Mouse (Mus musculus) C2C12 (cell line): Measurements from ENCODE around the gene Commd1. TPM values are rescaled to one million over a fixed set of nuclear protein-coding genes. Genes with fewer than 3 reads are reported as not detected.

ENCODE experiments used
- H3K27me3 ChIP-seq: one replicate; pipeline ENCODE4 v1.6.1; 2011; ENCODE audit not compliant: control insufficient read depth, insufficient read depth, insufficient read length
- H3K36me3 ChIP-seq: one replicate; pipeline ENCODE4 v1.6.1; 2011; ENCODE audit not compliant: control insufficient read depth, insufficient read depth
- H3K4me3 ChIP-seq: one replicate; pipeline ENCODE4 v1.5.1; 2011; ENCODE audit warnings: mild to moderate bottlenecking, control low read depth; ENCODE audit not compliant: poor library complexity, insufficient read depth, severe bottlenecking
- H3K79me2 ChIP-seq: one replicate; pipeline ENCODE4 v1.6.1; 2011; ENCODE audit not compliant: control insufficient read depth, insufficient read depth
- H3K79me3 ChIP-seq: one replicate; pipeline ENCODE4 v1.6.1; 2011; ENCODE audit warnings: low read depth, control low read depth
- H3ac ChIP-seq: one replicate; pipeline ENCODE3; 2011; ENCODE audit warnings: low read depth; ENCODE audit not compliant: control insufficient read depth, insufficient read length
- CEBPB ChIP-seq: IDR thresholded peaks from one replicate; pipeline ENCODE4 v1.6.1; 2011; ENCODE audit warnings: low read depth, mild to moderate bottlenecking, control low read depth, moderate library complexity
- CTCF ChIP-seq: IDR thresholded peaks from one replicate; pipeline ENCODE4 v1.5.1; 2011; ENCODE audit not compliant: control insufficient read depth, insufficient read depth, insufficient read length
- FOSL1 ChIP-seq: IDR thresholded peaks from one replicate; pipeline ENCODE4 v1.8.0; 2011; ENCODE audit warnings: mild to moderate bottlenecking, low read length; ENCODE audit not compliant: poor library complexity, insufficient read depth, severe bottlenecking
- MAX ChIP-seq: IDR thresholded peaks from one replicate; pipeline ENCODE4 v1.6.1; 2011; ENCODE audit warnings: mild to moderate bottlenecking, control low read depth
- MYOD1 ChIP-seq: IDR thresholded peaks from one replicate; pipeline ENCODE4 v1.6.1; 2011; ENCODE audit warnings: low read depth; ENCODE audit not compliant: control insufficient read depth, insufficient read length
- MYOG ChIP-seq: IDR thresholded peaks from one replicate; pipeline ENCODE4 v1.6.1; 2011; ENCODE audit not compliant: control insufficient read depth, insufficient read length; ENCODE audit errors: extremely low read depth
- USF1 ChIP-seq: IDR thresholded peaks from one replicate; pipeline ENCODE4 v1.6.1; 2011; ENCODE audit warnings: low read depth, mild to moderate bottlenecking, control low read depth, moderate library complexity
- polyA plus RNA-seq: library from polyadenylated mRNA; unstranded; fragments of >200 nt; fragmentation: generic; extraction: Trizol; gene quantifications from one replicate; pipeline ENCODE4 v1.2.1, GENCODE M21; 2012; ENCODE audit warnings: missing spikeins

Commd1 gene
- polyA plus RNA-seq, 1 experiment = 126 TPM

DNA sequence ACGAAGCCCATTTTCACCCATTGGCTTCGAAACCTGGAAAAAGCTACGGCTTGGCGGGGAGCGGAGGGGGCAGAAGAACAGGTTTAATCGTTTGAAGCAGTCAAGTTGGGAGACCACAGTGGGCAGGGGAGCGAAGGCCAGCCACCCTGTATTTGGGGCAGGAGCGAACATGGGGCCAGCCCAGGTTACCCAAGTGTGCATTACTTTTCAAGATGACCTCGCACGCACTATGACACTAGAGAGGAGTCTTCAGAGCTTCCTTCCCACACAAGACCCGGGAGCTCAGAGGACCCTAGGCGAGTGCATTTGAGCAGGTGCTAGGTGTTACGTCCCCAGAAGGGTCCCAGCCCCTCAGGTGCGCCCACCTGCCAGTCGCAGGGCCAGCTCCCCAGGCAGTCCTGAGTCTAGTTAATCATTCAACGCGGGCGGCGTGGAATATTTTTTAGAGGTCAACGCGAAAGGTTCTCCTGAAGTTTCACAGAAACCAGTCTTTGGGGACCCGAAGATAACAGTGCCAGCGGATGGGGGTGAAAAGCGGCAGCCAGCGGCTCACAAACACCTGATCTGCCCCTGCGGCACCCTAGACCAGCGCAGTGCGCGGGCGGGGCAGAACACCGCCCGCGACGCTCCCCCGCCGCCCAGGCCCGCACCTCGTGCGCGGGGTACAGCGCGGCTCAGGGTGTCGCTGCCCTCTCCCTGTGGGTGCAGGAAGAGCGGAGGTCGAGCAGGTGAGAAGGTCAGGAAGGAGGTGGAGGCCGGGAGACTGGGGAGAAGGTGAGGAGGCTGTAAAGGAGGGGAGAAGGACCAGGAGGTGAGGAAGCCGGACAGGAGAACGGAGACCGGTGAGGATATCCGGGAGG lies 123.5 kb downstream of the Commd1 start:
- TF ChIP-seq MYOG = no peak
- no peak for TF ChIP-seq CTCF
- TF ChIP-seq MYOD1 = no peak
- no peak for TF ChIP-seq FOSL1
- no peak for TF ChIP-seq CEBPB
- no peak for TF ChIP-seq MAX
- TF ChIP-seq USF1 = no peak
- Histone ChIP-seq H3K79me3 (peaks cover 37% of the 10 kb centered on the region), H3K36me3 (peaks cover 4% of the 10 kb centered on the region), H3K4me3 (peak overlapping the region; percentile 72), H3ac (peak overlapping the region; percentile 78), H3K27me3 (no peaks in the 10 kb centered on the region), H3K79me2 (peaks cover 57% of the 10 kb centered on the region)

DNA sequence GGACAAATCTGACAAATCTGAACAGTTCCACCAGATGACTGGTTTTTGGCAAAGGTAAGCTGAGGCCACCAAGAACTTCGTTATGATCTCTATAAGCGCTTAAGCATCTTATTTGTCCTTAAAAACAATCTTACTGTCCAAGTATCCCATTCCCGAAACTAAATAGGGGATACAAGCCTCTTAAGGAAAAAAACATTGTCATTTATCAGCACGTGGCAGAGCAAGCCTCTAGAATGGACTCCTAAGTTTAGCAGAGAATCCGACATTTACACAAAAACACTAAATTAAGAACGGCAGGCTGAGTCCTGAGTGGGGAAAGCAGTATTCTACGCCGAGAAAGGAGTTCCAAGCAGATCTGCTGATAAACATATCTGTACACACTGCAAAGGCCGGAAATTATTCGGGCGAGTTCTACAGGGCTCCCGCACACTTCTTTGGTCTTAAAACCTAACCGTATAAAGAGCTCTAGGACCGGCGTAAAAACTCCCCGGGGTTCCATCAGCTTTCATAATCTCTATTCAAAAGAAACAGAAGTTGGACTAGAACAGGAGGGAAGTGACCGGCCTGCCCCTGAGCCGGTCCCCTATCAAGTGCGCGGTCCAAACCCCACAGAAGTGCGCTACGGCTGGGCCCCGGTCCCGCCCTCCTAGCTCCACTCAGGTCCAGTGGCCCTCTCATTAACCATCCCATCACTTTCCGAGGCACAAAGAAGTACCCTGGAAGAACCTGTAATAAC lies 124.3 kb downstream of the Commd1 start:
- Histone ChIP-seq H3K4me3 (peak overlapping the region; percentile 72), H3K79me3 (peaks cover 38% of the 10 kb centered on the region), H3ac (no peak overlapping the region), H3K79me2 (peaks cover 65% of the 10 kb centered on the region), H3K27me3 (no peaks in the 10 kb centered on the region), H3K36me3 (peaks cover 4% of the 10 kb centered on the region)
- TF ChIP-seq MYOD1 = no peak
- no peak for TF ChIP-seq MYOG
- TF ChIP-seq CTCF = no peak

DNA sequence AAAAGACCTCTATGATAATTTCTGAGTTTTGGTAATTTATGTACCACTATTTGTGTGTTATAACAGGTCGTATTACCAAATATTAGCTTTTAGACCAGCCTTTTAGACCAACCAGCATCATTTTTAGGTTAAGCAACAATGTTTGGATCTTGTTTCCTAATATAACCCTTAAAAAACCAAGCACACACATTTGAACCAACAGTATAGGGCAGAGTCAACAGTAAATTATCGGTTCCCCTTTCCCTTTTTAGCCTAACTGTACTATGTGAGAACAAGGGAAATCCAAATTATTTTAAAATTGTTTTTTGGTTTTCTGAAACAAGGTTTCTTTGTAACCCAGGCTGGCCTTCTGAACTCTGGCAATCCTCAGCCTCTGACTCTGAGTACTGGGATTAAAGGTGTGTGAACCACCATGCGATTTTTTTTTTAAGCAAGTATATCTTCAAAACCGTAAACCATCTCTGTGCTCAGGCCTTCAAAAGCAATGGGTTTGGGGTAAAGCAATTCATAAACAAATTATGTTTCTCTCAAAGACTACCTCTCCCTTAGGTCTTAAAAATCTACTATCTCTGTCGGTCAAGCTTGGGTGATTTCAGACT lies 125.0 kb downstream of the Commd1 start:
- peaks cover 4% of the 10 kb centered on the region for H3K36me3 ChIP-seq
- TF ChIP-seq CTCF (no peak), USF1 (no peak), MYOD1 (no peak), FOSL1 (no peak), MYOG (no peak), MAX (no peak), CEBPB (no peak)
- no peaks in the 10 kb centered on the region for H3K27me3 ChIP-seq
- no peak overlapping the region for H3K4me3 ChIP-seq
- H3ac ChIP-seq = no peak overlapping the region
- H3K79me2 ChIP-seq = peaks cover 71% of the 10 kb centered on the region
- H3K79me3 ChIP-seq = peaks cover 38% of the 10 kb centered on the region

DNA sequence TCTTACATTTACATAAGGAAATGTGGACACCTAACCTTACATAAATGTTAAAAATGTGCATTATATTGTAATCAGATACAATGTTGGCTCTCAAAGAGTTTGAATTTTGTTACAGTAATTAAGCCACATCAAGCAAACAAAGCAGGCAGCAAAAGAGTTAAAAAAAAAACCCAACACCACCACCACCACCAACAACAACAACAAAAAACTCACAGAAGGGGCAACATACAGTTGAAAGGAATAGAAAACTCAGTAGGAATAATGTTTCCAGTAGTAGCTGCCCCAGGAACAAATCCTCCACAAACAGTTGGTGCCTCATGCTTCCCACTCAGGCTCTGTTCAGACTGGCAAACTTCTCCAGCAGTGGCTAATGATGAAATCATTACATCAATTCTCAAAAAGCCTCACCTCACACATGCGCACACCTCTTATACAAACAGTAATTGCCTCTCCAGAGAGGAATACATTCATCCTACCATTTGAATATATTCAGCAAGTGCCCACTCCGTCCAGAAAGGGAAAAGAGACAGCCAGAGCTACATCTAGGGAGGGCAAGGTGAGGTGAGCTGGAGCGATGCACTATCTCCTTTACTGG lies 125.7 kb downstream of the Commd1 start:
- Histone ChIP-seq H3K4me3 (no peak overlapping the region), H3K79me3 (peaks cover 38% of the 10 kb centered on the region), H3ac (no peak overlapping the region), H3K27me3 (no peaks in the 10 kb centered on the region), H3K79me2 (peaks cover 79% of the 10 kb centered on the region), H3K36me3 (peaks cover 4% of the 10 kb centered on the region)
- TF ChIP-seq MAX (no peak), MYOD1 (no peak), CEBPB (no peak), MYOG (no peak)

DNA sequence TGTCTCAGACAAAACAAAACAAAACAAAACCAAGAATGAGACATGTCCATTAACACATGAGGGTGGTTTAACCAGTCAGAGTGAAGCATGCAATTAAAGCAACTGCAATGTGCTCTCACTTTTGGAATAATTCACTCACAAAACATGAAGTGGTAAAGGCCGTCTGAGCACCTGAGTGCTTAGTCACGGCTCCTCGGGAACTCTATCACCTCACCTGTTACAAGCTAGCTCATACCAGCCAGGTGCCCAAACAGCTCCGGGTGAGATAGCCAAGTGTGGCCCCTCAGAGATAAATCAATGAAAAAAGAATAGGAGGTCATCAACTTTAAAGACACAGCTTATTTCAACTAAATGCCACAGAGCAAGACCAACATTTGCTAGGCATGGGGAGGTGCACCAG lies 127.6 kb downstream of the Commd1 start:
- no peaks in the 10 kb centered on the region for H3K27me3 ChIP-seq
- H3K36me3 ChIP-seq = peaks cover 4% of the 10 kb centered on the region
- TF ChIP-seq MAX = no peak
- TF ChIP-seq FOSL1 = no peak
- no peak for TF ChIP-seq CEBPB
- no peak for TF ChIP-seq MYOG
- TF ChIP-seq CTCF = no peak
- TF ChIP-seq USF1 = no peak
- TF ChIP-seq MYOD1 = no peak
- peaks cover 98% of the 10 kb centered on the region for H3K79me2 ChIP-seq
- peaks cover 48% of the 10 kb centered on the region for H3K79me3 ChIP-seq
- no peak overlapping the region for H3ac ChIP-seq
- no peak overlapping the region for H3K4me3 ChIP-seq
